Mouse (Mus musculus): Measurements from ENCODE around the gene Zfp26. TPM values are rescaled to one million over a fixed set of nuclear protein-coding genes. Genes with fewer than 3 reads are reported as not detected.
A peak's percentile ranks its signal among the peaks of the same experiment; 100 is the strongest.

The Zfp26 gene
- polyA plus RNA-seq, 1 experiment from 2014 or later, result 5.3 TPM

DNA sequence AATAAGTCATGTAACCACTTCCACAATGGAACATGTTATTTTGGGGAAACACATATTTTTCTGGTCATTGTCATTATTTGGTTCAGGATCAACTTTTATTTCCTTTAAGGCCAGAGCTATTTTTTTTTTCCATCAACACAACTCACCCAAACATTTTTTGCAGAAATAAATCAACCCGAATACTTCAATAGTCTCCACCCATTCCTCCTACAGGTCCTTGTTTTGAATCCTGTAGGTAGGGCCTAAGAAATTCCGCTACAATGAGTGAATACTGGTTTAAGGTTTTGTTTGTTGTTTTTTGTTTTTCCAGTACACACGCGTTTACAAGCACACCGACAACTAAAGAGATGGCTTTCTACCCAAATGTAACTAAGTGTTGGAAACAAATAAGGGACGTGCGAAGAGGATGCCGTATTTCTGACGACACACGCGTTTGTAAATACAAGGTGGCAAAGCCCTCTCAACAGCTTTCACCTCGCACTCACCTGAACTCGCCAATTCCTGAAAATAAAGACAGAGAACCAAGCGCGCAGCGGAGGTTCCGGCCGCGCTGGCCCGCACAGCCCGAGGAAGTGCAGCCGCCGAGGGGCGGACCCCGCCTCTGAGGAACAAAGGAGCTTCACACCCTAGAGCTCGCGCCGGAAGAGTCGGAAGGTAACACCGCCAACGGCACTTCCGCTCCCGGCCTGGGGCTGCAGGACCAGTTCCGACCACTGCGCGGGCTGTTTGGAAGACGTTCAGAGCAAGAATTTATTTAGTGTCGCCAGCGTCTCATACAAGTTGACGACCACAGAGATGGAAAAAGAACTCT is 75.2 kb downstream of the Zfp26 start, which contains the start of gene Zfp560:
TSS of gene Zfp560 (minus strand) at position 646 of the 811 bp plus-strand sequence.
- ATAC-seq, result peak; percentile 100
- H3K4me1 ChIP-seq (replicated peaks; ENCODE audit: control insufficient read depth, insufficient read depth, low read length), result no peaks in the 10 kb centered on the region
- H3K27ac ChIP-seq (ENCODE audit: low read depth, low read length), result peak within 1 kb of the TSS; percentile 57
- H3K4me2 ChIP-seq (replicated peaks; ENCODE audit: low read depth), result peak within 1 kb of the TSS; percentile 91
- WGBS, result 2% methylated on average over 40 of the region's 40 CpGs
- peak within 1 kb of the TSS; percentile 72 for H3K9ac ChIP-seq (ENCODE audit: low read depth, low read length)
- H3K9me3 ChIP-seq (ENCODE audit: control insufficient read depth), result no peaks in the 10 kb centered on the region
- H3K36me3 ChIP-seq (ENCODE audit: control insufficient read depth, insufficient read depth), result no peaks in the 10 kb centered on the region
- H3K27me3 ChIP-seq (replicated peaks; ENCODE audit: control insufficient read depth, insufficient read depth, low read length), result no peaks in the 10 kb centered on the region
- peak; percentile 74 for TF ChIP-seq CTCF (IDR thresholded peaks at IDR 0.05; ENCODE audit: low read depth)
- peak within 1 kb of the TSS; percentile 75 for H3K4me3 ChIP-seq (ENCODE audit: low read depth, low read length)

DNA sequence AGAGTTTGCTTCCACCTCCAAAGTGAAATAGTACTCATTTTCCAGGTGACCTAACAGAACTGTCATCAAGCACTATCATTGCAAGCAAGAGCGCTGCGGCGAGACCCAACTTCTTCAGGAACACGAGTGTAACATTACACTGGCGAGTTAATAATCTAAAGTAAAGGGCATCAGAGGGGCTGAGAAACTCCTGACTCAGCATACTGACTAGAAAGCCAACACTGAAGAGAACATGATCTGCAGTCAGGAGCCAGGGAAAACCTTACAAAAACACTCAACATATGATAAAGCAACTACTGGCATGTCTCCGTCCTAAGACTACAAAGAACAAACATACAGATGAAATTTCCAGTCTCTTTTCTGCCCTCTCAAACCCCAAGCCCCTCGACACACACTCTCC is 76.3 kb downstream of the Zfp26 start:
- Histone ChIP-seq H3K27me3 (replicated peaks; ENCODE audit: control insufficient read depth, insufficient read depth, low read length) (no peaks in the 10 kb centered on the region), H3K27ac (ENCODE audit: low read depth, low read length) (no peak overlapping the region), H3K4me2 (replicated peaks; ENCODE audit: low read depth) (0 out of 2 replicates have a peak overlapping the region, but pooled peaks have one; percentile 91), H3K9me3 (ENCODE audit: control insufficient read depth) (no peaks in the 10 kb centered on the region), H3K9ac (ENCODE audit: low read depth, low read length) (no peak overlapping the region), H3K4me3 (ENCODE audit: low read depth, low read length) (no peak overlapping the region), H3K4me1 (replicated peaks; ENCODE audit: control insufficient read depth, insufficient read depth, low read length) (no peaks in the 10 kb centered on the region), H3K36me3 (ENCODE audit: control insufficient read depth, insufficient read depth) (no peaks in the 10 kb centered on the region)
- ATAC-seq, result no peak
- TF ChIP-seq CTCF (IDR thresholded peaks at IDR 0.05; ENCODE audit: low read depth), result no peak
- WGBS, result 84% methylated on average over 7 of the region's 7 CpGs

Other genes starting within 250 kb of the Zfp26 start
- not detected in 2 replicates for gene Olfr871, start 248.0 kb downstream of the Zfp26 start, polyA plus RNA-seq (2015; fragmentation: Nextera tagmentation; extraction: Ambion mirVana)
- not detected in 2 replicates for gene Olfr872, start 223.0 kb downstream of the Zfp26 start, polyA plus RNA-seq (2015; fragmentation: Nextera tagmentation; extraction: Ambion mirVana)
- not detected in 2 replicates for gene Olfr39, start 177.8 kb downstream of the Zfp26 start, polyA plus RNA-seq (2015; fragmentation: Nextera tagmentation; extraction: Ambion mirVana)
- gene Olfr873, start 161.6 kb downstream of the Zfp26 start, polyA plus RNA-seq (2015; fragmentation: Nextera tagmentation; extraction: Ambion mirVana), result not detected in 2 replicates
- gene Olfr18, start 124.1 kb downstream of the Zfp26 start, polyA plus RNA-seq (2015; fragmentation: Nextera tagmentation; extraction: Ambion mirVana), result not detected in 2 replicates
- 30.2 and 31.3 TPM in 2 replicates for gene Zfp560, start 75.0 kb downstream of the Zfp26 start, polyA plus RNA-seq (2015; fragmentation: Nextera tagmentation; extraction: Ambion mirVana)
- gene Zfp426, start 32.6 kb upstream of the Zfp26 start, polyA plus RNA-seq (2015; fragmentation: Nextera tagmentation; extraction: Ambion mirVana), result 8.5 and 9.4 TPM in 2 replicates
- 17.5 and 22.1 TPM in 2 replicates for gene Zfp266, start 61.3 kb upstream of the Zfp26 start, polyA plus RNA-seq (2015; fragmentation: Nextera tagmentation; extraction: Ambion mirVana)
- gene Zfp846, start 121.1 kb upstream of the Zfp26 start, polyA plus RNA-seq (2015; fragmentation: Nextera tagmentation; extraction: Ambion mirVana), result 5.2 and 5.7 TPM in 2 replicates
- 557 and 578 TPM in 2 replicates for gene Ubl5, start 182.7 kb upstream of the Zfp26 start, polyA plus RNA-seq (2015; fragmentation: Nextera tagmentation; extraction: Ambion mirVana)
- 7.4 and 7.6 TPM in 2 replicates for gene Fbxl12, start 184.6 kb upstream of the Zfp26 start, polyA plus RNA-seq (2015; fragmentation: Nextera tagmentation; extraction: Ambion mirVana)
- 27.1 and 27.2 TPM in 2 replicates for gene Pin1, start 191.9 kb upstream of the Zfp26 start, polyA plus RNA-seq (2015; fragmentation: Nextera tagmentation; extraction: Ambion mirVana)

Measured in intestine, postnatal 0 days (tissue).